Mouse (Mus musculus): ENCODE results near the gene Kcnn1.

Kcnn1 gene

GRCm38 (mm10) chr8:70893656-70894384 is 30.8 kb upstream of the Kcnn1 start:
- DNase-seq (ENCODE audit: low read depth, low spot score), result peak; percentile 94

DNA sequence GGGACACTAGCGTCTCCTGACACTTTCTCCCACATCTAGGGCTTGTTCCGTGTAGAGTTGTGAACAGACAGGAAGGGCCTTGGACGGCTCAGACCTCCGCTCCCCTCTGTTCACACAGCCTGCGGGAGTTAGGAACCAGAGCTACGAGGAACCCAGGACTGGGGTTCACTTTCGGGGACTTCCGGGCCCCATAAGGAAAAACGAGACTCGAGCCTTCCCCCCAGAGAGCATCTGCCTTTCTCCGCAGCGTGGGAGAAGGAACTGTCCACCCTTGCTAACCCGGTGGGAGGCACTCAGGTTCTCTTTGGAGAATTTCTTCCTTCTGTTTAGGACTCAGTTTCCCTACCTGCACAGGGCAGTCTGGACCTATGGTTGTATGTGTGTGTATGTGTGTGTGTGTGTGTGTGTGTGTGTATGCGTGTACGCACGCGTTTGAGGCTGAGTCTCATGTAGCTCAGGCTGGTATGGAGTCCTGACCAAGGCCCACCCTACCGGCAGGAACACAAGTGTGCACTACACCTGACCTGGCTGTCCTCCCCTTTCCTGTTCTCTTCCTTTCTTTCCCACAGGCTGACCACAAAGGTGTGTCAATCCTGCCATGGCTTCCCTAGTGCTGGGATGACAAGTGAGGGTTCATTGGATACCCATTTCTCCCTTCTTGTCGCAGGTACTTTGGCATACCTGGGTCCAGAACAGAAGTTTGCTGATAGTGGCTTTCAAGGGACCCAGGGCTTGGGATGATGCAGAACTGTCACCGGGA is 30.0 kb upstream of the Kcnn1 start:
- no peak for DNase-seq (ENCODE audit: low read depth, low spot score)

- no peak for DNase-seq (ENCODE audit: low read depth, low spot score)
These were observed 29.2 kb upstream of the Kcnn1 start, which contains the start of gene Slc5a5 for GRCm38 (mm10) chr8:70892022-70892895. Slc5a5 (minus strand) TSS chr8:70892757.

DNA sequence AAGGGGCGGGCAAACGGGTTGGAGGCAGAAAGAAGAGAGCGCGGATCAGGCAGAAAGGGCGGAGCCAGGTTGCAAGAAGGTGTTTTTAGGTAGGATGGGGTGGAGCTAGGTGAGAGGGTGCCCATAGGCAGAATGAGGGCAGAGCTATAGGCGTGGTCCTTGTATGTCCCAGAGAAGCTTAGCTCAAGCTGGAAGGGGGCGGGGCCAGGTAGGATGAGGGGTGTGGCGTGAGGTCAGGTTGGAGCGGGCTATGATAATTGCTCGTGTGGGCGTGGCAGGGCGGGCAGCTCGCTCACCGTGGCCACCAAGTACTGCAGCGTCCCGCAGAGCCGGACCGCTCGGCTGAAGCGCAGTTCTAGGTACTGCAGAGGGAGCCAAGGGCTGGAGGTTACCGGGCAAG is 28.3 kb upstream of the Kcnn1 start:
- no peak for DNase-seq (ENCODE audit: low read depth, low spot score)

- no peak for DNase-seq (ENCODE audit: low read depth, low spot score)
These were observed 27.6 kb upstream of the Kcnn1 start for GRCm38 (mm10) chr8:70890656-70891055.

DNA sequence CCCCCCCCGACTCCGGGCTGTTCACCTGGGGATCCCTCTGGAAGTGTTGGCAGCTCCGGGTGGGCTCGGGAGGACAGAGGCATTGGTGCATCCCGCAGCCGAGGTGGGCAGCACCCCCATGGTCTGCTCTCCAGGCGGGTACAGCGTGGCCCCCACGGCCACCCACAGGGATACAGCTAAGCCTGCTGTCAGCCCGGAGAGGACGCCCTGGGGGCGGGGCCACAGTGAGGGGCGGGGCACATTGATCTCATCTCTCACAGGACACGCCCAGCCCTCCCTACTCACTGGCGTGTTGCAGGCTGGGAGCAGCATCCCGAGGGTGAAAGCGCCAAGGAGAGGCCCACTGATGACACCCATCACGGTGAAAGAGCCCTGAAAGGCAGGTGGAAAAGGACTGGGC is 24.6 kb upstream of the Kcnn1 start:
- no peak for DNase-seq (ENCODE audit: low read depth, low spot score)

DNA sequence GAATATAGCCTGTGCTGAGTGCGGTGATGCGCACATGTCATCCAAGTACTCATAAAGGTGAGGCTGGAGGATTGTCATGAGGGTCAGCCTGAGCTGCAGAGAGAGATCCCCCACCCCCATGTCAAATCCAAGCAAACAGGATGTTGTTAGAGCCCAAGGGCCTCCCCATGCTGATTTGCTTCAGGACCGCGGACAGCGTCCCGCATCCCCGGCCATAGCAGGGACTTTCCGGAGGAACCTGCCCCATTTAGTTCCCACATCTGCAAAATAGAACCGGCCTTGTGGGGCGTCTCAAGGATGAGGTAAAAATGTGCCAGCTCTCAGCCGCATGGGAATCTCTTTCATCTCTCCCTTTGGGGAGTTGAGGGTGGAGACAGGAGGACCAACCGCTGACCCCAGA is 22.6 kb upstream of the Kcnn1 start:
- peak; percentile 79 for DNase-seq (ENCODE audit: low read depth, low spot score)

DNA sequence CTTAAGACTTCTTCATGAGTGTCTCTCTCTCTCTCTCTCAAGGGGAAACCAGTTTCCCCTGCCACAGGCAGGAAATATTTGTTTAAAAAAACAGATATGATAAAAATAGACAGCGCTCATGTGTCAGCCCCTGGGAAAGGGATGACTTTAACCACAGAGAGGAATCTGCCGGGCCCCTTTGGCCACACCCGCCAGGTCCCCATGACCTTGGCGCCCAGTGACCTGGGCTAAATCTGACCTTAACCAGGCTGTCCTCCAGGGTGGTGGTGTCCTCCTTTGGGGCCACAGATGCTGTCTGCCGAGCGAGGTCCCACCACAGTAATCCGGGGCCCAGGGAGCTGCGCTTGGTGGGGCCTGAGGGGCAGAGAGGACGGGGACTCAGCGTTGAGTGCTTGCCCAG is 21.6 kb upstream of the Kcnn1 start:
- no peak for DNase-seq (ENCODE audit: low read depth, low spot score)

- DNase-seq (ENCODE audit: low read depth, low spot score), result no peak
These were observed 21.1 kb upstream of the Kcnn1 start for GRCm38 (mm10) chr8:70884186-70884585.

DNA sequence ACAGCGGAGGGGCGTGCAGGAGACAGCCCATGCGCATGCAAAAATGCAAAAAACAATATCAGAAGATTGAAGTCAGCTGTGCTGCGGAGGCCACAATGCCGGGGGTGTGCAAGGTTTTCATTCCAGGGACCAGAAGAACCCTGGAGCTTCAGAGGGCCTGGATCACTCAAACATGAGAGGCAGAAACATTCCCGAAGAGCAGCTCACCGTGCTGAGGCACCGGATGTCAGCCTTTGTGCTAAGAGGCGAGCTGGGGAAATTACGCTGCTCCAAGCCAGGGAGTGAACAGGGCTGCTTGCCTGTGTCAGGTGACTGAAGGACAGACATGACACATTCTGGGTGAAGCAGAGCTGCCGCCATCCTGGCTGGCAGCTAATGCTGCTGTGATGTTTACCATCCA is 17.5 kb upstream of the Kcnn1 start:
- peak; percentile 89 for DNase-seq (ENCODE audit: low read depth, low spot score)

- peak; percentile 86 for DNase-seq (ENCODE audit: low read depth, low spot score)
These were observed 17.1 kb upstream of the Kcnn1 start for GRCm38 (mm10) chr8:70880126-70880525.

DNA sequence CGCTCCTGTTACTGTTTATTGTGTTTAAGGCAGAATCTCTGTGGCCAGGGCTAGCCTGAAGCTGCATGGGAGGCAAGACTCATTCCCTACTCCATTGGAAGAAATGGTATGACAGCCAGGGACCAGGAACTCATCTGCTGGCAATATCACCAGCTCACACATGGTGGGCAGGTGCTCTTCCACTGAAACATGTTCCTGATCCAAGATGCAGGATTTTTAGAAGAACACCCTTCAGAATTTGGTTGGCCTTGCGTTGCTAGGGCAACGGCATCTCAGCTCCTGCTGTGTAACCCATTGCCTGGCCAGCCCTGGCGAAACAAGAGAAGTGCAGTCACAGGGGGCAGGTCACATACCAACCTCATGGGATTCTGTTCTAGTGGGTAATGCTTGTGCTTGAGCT is 16.4 kb upstream of the Kcnn1 start:
- DNase-seq (ENCODE audit: low read depth, low spot score), result peak; percentile 78

- DNase-seq (ENCODE audit: low read depth, low spot score), result peak; percentile 86
These were observed 15.1 kb upstream of the Kcnn1 start for GRCm38 (mm10) chr8:70878178-70878577.

GRCm38 (mm10) chr8:70876382-70876781 is 13.3 kb upstream of the Kcnn1 start:
- DNase-seq (ENCODE audit: low read depth, low spot score), result no peak

- no peak for DNase-seq (ENCODE audit: low read depth, low spot score)
These were observed 11.4 kb upstream of the Kcnn1 start for GRCm38 (mm10) chr8:70874441-70874840.

GRCm38 (mm10) chr8:70873364-70873985 is 10.4 kb upstream of the Kcnn1 start, which contains the start of gene Ccdc124:
Ccdc124 (minus strand) TSS chr8:70873935.
- peak; percentile 97 for DNase-seq (ENCODE audit: low read depth, low spot score)

GRCm38 (mm10) chr8:70872643-70873363 is 9.7 kb upstream of the Kcnn1 start:
- DNase-seq (ENCODE audit: low read depth, low spot score), result peak; percentile 72

GRCm38 (mm10) chr8:70871195-70871807 is 8.2 kb upstream of the Kcnn1 start:
- no peak for DNase-seq (ENCODE audit: low read depth, low spot score)

- peak; percentile 89 for DNase-seq (ENCODE audit: low read depth, low spot score)
These were observed 6.6 kb upstream of the Kcnn1 start for GRCm38 (mm10) chr8:70869601-70870041.

DNA sequence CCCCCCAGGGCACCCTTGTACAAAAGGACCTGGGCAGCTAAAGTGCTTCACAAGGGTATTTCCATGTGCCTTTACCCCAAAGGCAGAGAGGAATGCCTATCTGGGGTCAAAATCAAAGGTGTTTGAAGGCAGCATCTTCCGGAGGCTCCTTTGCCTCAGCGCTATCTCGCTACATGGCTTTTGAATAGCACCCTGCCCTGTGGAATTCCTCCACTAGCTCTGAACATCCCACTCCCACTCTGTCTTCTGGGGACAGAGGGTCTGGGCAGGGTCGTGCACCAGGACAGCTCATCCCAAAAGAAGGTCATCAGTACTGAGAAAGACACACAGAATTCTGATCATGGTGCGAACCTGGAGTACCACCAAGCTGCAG is 6.1 kb upstream of the Kcnn1 start:
- DNase-seq (ENCODE audit: low read depth, low spot score), result no peak
